Mouse (Mus musculus) lung, postnatal 25 days (tissue): ENCODE data around the gene Hacd3.
A peak's percentile ranks its signal among the peaks of the same experiment; 100 is the strongest.

Experiments
- DNase-seq: peaks from one replicate; pipeline ENCODE4 v3.0.0; 2022; ENCODE audit warnings: low spot score

The Hacd3 gene

DNA sequence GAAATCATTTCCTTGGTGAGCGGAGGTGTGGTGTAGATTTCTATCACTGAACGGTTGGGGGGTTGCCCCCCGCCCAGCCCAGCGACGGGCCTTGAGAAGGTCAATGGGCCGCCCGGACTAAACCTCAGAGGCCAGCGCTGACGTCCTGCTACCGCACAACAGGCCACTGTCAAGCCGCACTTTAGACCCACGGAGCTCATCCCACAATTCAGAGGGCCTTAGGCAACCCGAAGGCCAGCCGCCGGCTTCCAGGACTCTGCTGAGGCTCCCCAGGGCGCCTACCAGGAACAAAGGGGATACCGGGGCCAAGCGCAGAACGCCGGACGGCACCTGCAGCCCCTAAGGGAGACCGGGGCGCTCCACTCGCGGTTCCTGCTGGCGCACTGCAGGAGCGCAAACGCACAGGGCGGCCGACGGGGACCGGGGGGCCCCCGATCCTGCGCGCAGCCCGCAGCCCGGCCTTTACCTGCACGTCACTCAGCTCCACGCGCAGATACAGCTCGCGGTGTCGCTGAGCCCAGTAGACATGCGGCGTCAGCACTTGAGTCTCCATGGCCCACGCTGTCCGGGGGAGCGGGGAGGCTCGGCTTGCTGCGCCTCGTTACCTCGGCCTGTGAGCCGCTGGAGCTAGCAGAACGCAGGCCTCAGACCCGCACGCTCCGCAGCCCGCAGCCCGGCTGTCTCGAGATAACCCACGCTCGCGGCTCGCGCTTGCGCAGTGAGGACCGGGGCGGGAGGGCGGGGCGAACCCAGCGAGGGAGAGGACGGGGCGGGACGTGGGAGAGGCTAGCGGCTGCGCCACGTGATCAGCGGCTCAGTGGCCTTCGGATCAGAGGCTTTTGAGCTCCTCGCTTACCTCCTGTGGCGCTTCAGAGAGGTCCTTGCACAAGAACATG lies at the start of gene Hacd3:
TSS of gene Hacd3 (minus strand) at position 703 of the 896 bp plus-strand sequence.
- DNase-seq = peak; percentile 93

DNA sequence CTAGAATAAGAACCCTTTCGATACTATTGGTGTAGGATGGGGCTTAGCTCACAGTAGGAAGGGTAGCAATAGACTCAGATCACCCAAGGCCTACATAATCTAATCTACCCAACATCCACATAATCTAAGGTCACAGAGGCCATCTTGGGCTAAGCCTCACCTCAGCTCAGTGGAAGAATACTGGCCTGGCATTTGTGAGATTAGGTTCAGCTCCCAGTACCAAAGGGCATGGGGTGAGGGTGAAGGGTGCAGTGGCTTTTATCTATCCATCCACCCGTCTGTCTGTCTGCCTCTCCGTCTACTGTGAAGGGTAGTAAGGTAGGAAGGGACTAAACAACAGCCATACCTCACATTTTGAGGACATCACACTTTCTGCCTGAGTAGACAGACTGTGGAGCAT lies 49.1 kb upstream of the Hacd3 start:
- DNase-seq = no peak

DNA sequence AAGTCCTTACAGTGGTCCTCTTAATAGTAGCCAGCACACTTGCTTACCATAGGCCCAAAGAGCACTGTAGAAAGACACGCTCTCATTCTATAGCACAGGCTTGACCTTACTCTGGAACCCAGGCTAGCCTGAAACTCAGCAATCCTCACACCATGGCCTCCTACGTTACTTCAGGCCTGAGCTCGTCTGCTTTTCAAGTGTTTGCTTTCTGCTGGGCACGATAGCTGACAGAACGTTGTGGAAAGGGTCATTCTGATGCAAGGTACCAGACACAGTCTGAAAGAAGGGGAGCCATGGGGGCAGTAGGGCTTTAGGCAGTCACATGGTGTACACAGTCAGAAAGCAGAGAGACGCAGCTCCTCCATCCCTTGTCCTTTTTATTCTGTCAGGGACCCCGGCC lies 42.8 kb upstream of the Hacd3 start:
- no peak for DNase-seq

DNA sequence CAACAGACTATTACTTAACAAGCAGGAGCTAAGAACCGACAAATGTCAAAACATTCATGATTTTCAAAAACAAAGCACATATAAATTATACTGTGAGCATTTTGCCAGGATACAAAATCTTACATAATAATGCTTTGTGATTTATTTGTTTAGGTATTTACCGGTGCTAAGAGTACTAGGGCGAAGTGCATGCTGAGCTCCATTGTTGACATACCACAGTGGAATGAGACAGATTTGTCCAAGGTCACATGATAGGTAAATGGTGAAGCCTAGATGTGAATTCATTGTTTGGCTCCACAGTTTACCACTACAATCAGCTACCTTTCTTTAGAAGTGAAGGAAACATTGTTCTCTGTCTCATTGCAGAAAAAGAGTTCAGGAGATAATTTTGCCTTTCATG lies 29.5 kb upstream of the Hacd3 start:
- no peak for DNase-seq

DNA sequence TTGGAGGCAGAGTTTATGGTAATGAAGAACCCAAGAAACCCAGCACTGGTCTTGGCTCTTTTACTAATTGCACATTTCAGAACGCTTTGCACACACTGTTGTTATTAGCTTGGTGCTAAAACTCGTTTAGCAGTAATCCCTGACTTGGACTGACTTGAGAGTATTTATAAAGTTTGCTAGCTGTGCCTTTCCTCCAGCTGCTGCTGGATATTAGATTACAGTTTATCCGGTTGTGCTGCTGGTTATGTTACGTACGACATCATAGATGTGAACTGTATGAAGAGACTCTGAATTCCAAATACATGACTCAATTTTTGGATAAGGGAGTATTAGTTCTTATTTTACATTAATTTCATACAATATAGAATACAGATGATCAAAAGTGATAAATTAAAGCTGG lies 27.9 kb upstream of the Hacd3 start:
- no peak for DNase-seq

DNA sequence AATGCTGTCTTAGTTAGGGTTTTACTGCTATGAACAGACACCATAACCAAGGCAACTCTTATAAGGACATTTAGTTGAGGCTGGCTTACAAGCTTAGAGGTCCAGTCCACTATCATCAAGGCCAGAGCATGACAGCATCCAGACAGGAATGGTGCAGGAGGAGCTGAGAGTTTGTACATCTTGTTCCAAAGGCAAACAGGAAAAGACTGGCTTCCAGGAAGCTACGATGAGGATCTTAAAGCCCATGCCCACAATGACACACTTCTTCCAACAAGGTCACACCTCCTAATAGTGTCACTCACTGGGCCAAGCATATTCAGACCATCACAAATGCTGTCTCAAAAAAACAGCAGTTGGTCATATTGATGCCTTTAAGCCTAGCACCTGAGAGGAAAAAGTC lies 25.5 kb upstream of the Hacd3 start:
- peak; percentile 35 for DNase-seq

DNA sequence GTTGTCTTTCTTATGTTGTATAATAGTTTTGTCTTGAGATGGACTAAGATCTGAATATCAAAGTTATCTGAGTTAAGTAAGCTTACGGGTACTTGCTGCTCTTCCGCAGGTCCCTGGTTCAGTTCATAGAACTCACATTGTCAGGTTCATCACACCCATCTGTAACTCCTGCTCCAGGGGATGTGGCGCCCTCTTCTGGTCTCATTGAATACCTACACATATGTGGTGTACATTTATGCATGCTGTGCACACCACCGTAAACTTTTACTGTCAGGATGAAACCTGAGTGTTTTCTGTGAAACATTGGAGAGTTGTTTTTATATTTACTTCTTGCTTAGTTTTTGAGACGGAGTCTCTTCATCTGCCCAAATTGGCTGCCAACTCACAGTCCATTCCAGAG lies 19.9 kb upstream of the Hacd3 start:
- no peak for DNase-seq

DNA sequence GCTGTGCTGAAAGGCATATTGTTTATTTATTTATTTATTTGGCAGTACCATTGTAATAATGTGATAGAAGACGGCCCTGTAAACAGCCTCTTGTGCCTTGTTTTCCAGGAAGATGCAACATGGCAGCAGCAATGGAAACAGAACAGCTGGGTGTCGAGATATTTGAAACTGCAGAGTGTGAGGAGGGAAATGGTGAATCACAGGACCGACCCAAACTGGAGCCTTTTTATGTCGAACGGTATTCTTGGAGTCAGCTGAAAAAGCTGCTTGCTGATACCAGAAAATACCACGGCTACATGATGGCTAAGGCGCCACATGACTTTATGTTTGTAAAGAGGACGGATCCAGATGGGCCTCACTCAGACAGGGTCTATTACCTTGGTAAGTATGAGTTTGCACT lies 15.4 kb upstream of the Hacd3 start:
- DNase-seq = no peak

DNA sequence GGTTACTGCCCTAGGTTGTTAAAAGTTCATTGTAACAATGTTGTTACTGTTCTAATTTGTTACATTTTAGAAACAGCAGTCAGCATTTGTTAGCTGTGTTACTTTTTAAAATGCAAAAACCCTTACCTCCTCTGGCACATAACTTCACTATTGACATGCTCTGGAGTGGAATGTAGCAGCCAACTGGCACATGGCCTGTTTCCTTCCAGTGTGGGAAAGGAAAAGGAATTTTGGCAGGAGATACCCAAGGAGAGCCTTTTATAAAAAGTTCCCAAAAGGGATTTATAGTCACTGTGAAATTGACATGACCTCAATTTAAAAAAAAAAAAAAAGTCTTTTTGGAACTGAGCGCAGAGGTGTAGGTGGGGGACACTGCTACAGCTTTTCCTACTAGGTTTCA lies 15.0 kb upstream of the Hacd3 start:
- DNase-seq = peak; percentile 83

DNA sequence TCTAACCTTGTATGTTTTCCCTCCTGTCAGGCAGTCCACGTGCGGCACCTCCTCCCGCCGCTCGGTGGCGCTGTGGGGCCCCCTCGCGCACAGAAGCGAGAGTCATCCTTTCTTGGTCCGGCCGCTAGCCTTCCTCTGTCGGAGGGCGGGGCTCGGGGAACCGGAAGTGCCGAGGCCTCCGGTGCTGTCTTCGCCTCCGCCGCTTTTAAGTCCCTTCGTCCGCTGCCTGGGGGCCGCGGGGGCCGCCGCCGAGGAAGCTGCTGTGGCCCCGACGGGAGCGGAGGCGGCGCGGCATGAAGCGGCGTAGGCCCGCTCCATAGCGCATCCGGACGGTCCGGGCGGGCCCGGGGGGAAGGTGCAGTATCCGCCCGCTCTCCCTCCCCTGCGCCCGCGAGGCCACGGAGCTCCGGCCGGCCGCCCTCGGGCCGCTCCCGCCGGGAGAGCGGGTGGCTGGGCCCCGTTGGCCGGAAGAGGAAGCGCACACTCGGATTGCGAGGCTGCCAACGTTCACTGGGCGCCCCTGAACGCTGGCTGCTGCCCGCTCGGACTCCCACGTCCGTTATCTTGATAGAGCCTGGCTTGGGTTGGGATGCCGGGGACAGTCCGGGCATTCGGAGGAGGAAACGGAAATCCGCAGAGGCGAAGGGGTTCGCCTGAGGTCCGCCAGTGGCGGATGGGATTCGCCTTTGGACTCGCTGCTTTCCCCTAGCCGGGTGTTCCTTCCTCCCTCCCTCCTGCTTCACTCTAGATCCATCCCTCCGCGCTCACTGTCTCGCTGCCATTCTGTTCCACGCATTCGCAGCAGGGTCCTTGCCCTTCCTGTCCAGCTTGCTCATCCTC lies 11.0 kb upstream of the Hacd3 start, which contains the start of gene Dpp8:
TSS of gene Dpp8 (plus strand) at position 146 of the 840 bp plus-strand sequence.
- peak; percentile 95 for DNase-seq

DNA sequence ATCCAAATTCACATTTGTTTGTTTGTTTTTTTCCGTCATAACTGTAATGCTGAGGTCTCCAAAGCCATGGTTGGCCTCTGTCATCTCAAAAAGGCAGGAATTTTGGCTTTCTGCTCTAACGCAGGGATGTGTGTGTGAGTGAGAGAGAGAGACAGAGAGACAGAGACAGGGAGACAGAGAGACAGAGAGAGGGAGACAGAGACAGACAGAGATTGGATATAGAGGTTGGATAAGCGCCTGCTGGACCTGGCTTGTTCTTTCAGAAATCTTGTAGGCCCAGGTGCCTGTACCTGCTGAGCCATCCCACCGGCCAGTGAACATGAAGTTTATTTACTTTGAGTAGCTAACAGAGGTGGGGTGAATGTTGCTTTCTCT lies 10.4 kb upstream of the Hacd3 start:
- DNase-seq = no peak

DNA sequence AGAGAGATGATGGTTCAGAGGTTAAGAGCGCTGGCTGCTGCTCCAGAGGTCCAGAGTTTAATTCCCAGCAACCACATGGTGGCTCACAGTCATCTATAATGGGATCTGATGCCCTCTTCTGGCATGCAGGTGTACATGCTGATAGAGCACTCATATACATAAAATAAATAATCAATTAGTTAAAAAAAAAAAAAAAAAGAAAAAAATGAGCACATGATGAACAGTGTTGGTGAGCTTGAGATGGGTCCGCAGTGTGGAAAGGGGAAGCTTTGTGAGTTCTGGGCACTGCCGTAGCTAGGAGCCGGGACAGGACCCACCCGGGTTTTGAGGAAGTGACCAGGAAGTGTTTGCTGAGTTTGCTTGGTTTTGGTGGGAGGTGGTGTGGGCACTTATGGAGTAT lies 9.9 kb upstream of the Hacd3 start:
- DNase-seq = peak; percentile 33

DNA sequence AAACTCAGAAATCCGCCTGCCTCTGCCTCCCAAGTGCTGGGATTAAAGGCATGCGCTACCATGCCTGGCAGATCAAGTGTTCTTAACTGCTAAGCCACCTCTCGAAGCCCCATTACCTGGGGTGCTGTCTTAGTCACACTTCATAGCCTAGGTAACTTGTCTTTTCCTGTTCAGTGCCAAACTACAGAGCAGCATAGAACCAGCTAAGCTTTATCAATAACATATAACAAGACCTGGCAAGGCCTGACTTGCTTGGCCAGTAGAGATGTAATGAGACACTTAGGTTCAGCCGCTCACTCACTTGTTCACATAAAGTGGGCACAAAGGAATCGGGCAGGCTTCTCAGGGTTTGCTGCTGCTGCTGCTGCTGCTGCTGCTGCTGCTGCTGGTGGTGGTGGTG lies 6.8 kb upstream of the Hacd3 start:
- DNase-seq = no peak

DNA sequence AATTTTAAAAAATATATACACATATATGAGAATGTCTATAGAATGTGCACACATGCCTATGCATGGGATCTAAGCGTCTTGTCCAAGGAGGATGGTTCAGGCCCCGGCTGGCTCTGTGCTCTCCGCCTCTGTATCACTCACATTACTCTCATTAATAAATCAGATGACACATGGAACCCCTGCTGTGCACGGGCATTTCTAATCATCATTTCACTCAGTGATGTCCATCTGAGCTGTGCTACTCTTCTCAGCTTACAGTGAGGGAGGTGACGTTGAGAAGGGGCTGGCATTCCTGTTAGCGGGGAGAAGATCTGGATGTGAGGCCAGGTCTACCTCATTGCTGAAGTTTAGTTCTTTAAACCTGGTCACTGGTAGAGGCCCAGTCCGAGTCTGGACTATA lies 5.7 kb upstream of the Hacd3 start:
- no peak for DNase-seq

DNA sequence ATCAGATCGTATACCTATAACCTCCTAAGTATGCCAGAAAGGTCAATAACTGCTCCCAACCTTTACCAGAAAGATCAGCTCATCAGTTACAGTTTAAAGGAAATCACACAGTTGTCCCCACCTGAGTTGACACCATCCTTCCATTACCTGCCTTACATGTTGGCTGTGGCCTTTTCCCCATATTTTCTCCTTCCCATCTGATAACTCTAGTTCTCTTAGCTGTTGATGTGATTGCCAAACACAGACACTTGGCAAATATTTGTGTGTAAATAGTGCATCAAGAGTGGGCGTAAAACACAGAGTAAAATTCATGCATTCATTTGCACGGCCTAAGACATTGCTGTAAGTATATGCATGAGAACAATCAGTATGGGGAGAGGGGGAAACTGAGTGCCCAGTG lies 2.0 kb upstream of the Hacd3 start:
- DNase-seq = no peak

DNA sequence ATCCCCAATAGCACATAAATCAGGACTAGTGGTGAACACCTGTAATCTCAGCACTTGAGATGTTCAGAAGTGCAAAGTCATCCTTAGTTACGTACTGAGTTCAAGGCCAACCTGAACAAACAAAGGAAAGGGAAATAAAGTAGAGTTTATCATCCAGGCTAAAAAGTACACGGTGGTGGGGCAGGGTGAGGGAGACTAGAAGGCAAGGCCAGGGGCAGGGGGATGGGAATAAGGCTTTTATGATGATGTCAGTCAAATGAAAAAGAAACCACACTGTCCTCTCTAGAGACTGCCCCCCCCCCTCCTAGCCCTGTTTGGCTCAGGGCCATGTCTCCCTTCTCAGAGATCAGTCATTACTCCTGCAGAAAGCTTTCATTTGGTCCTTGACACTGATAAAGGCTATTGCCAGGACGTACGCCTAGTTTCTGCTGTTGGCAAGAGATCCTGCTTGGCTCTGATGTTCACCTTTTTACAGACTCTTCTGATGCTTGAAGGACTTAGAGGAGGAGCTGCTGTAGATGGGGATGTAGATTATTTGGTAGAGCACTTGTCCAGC lies 1.2 kb upstream of the Hacd3 start:
- no peak for DNase-seq

DNA sequence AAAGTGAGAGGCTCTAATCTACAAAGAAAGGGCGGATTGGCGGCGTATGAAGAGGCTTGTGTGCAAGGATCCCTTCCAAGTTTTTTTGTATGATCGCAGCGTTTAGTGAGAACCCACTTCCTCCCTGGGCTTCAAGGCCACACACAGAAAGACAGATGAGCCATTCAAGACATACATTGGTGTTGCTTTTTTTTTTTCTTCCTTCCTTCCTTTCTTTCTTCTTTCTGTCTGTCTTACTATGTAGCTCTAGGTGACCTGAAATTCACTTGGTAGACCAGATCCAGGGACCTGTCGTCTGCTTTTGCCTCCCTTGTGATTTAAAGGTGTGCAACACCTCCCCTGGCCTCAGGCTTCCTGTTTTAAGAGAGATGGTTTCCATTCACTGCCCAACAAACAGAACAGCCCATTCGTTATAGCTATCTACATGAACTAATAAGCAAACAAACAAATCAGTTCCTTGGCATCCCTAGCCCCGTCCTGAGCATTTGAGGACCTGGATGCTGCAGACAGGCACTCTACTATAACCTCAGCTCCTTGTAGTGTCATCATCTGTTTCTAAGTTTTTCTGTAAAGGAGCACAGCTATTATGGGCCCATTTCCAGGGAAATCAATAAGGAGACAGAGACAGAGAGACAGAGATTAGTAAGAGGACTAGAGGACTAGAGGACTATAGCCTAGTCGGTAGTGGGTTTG lies 540 bp upstream of the Hacd3 start:
- DNase-seq = no peak

DNA sequence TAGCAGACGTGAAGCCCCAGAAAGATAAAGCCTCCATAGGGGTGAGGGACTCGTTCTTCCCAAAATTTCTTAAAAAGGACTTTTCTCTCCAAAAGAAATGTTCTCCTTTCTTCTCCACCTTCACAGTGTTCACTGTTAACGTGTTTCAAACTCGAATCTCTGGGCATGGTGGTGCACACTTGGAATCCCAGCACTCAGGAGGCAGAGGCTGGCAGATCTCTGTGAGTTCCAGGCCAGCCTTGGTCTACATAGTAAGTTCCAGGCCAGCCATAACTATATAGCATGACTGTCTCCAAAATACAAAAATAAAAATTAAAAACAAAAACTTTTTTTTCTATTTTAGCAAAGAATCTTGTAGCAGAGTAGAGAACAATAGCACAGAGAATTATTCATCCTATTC lies 1.4 kb downstream of the Hacd3 start:
- DNase-seq = no peak

DNA sequence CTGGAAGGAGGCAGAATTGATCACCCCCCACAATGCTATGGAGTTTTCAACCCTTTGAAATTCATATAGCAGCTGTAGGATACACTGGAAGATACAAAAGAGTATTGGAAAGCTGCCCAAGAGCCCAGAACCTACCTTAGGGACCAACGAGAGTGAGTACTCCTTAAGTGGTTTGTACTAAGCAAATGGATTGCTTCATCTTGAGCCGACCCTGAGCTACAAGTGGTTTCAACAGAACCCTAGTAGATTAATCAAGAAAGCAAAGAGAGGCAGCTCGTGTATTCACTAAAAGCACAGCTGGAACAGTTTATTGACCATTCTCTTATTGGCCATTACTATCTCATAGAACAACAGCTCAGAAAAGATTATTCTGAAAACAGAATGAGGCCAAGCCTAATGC lies 2.3 kb downstream of the Hacd3 start:
- peak; percentile 59 for DNase-seq

DNA sequence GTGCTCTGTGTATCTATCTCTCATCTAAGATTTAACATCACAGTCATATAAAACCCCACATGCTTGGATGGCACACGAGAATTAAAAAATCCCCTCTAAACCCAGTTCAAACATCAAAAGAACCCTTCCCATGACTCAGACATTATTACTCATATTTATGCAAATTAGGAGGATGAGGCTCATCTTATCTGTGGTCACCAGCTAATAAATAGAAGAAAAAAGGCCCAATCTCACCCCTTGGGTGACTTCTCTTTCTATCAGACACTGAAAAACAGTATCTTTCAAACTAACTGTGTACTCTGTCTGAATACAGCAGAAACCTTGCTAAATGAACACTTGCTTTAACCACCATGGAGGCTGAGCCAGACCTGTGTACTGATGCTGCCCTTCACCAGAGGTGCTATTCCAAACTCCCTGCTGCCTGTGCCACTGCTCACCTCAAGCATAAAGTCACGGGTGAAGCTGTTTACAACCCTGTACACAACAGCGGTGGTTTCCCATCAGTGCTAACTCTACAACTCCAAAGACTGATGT lies 2.8 kb downstream of the Hacd3 start:
- DNase-seq = no peak

DNA sequence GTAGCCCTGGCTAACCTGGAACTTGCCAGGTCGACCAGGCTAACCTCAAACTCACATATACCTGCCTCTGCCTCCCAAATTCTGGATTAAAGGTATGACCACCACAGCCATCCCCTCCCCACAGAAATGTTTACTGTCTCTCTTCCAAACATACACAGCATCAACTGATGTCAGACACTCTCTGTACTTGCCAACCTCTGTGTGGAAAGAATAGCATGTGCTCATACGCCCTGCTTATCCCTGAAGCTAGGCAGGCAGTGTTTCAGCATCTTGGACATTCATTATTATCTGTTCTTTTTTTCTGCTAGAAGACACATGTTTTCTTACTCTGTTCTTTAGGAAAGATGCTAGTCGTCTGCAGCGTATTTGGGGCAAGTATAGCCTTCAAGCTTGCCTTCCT lies 3.6 kb downstream of the Hacd3 start:
- DNase-seq = no peak
